Mouse (Mus musculus): ENCODE results near the gene Tmem132a.

Gene Tmem132a

DNA sequence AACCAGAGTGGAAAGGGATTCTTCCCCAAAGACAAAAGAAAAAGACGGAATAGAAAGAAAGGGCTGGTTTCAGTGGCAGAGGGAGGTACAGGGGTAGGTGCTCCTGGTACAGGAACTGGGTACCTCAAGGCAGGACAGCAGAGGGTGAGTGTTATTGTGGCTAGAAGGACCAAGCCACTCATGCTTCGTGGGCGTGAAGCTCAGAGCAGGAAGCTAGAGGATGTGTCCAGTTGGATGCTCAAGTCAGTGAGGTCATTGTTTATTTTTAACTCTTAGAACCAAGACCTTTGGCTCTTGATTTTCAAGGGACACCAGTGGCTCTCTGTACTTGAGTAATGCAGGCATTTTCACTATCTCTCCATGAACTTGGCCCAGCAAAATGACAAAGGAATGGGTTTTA lies 37.7 kb downstream of the Tmem132a start:
- DNase-seq (ENCODE audit: low read depth, low spot score): no peak

- DNase-seq (ENCODE audit: low read depth, low spot score): peak; percentile 93
These were observed 38.3 kb downstream of the Tmem132a start for GRCm38 (mm10) chr19:10831424-10831823.

GRCm38 (mm10) chr19:10829436-10830175 lies 40.1 kb downstream of the Tmem132a start, which contains the start of gene Cd6:
Cd6 (minus strand) TSS chr19:10830058.
- DNase-seq (ENCODE audit: low read depth, low spot score): no peak

- DNase-seq (ENCODE audit: low read depth, low spot score): no peak
These were observed 41.4 kb downstream of the Tmem132a start for GRCm38 (mm10) chr19:10828321-10828720.

- DNase-seq (ENCODE audit: low read depth, low spot score): no peak
These were observed 45.7 kb downstream of the Tmem132a start for GRCm38 (mm10) chr19:10824061-10824460.

DNA sequence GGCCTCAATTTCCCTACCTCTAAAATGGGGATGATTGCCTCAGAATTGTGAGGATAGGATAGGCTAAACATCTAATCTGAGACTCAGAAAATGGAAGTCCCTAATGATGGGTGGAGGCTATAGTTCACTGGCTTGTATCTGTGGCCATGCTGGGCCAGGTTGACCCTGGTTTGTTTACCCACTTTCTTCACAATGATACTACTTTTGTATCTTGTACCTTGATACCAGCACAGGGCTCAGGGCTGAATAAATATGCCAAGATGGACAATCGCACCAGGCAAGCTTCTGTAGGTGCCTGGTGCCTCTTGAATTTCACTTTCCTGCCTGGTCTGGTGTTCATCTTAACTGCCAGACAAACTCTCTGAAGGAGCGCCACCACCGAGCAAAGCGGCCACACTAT lies 47.2 kb downstream of the Tmem132a start:
- DNase-seq (ENCODE audit: low read depth, low spot score): no peak

GRCm38 (mm10) chr19:10821319-10821718 lies 48.4 kb downstream of the Tmem132a start:
- DNase-seq (ENCODE audit: low read depth, low spot score): peak; percentile 33

DNA sequence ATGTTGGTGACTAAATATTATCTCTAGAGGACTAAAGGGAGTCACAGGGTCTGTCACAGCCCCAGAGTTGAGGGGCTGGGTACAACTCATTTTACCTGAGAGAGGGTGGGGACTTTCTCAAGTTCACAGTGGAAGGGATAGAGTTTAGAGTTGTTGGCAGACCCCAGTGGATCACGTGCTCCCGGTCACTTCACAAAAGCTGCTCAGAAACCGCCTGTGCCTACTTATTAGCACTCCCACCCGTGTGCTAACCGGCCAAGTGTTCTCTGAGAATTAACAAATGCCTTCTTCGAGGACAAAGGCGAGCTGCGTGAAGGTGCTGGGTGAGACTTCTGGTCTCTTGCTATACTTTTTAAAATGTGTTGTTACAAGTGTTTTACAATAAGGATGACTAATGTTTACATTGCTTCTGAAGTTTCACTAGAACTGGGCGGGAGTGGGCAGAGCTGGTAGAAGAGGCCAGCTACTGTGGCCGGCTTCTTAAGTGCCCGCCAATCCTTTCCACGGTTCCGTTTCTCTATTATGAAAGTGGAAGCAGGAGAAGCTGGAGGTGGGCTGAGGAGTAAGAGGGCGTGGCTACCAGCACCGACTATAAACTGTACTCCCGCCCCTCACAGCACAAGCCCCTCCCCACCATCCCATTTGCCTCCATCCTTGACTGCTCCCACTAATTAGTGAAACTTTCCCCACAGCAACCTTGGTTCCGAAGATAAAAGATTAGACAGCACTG lies 51.4 kb downstream of the Tmem132a start:
- peak; percentile 55 for DNase-seq (ENCODE audit: low read depth, low spot score)

- DNase-seq (ENCODE audit: low read depth, low spot score): no peak
These were observed 53.3 kb downstream of the Tmem132a start for GRCm38 (mm10) chr19:10816462-10816861.

DNA sequence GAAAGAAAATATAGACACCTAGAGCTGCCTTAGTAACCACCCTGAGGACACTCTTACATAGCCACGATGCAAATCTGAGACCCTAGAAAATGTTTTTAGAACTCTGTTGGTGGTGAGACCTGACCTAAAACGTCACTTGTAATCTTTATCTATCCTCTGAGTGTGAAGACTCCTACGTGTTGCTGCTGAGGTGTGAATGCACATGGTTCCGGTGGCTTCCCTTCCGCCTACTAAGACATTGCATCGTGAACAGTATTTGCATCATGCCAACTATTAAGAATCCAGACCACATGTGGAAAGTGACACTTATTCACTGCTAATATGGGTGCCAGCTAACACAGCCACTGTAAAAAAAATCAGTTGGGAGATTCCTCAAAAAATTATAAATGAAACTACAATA lies 53.9 kb downstream of the Tmem132a start:
- no peak for DNase-seq (ENCODE audit: low read depth, low spot score)

DNA sequence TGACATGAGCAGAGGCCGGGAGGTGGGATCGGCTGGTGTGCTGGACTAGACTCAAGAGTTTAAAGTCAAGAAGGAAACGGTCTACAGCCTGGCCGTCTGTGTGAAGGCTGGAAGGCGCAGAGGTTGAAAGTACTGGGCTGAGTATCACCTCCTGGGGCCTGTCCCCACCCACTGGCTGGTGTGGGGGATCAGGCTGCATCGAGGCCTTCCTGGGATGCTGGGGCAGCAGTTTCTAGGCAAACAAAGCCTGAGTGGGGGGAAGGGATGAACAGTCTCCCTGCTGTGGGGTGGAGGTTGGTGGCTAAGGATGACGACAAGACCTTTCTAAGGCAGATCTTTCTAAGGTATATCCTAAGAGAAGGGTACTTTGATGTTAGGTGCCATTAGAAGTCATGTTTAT lies 55.8 kb downstream of the Tmem132a start:
- no peak for DNase-seq (ENCODE audit: low read depth, low spot score)

GRCm38 (mm10) chr19:10813039-10813438 lies 56.7 kb downstream of the Tmem132a start:
- DNase-seq (ENCODE audit: low read depth, low spot score): no peak

DNA sequence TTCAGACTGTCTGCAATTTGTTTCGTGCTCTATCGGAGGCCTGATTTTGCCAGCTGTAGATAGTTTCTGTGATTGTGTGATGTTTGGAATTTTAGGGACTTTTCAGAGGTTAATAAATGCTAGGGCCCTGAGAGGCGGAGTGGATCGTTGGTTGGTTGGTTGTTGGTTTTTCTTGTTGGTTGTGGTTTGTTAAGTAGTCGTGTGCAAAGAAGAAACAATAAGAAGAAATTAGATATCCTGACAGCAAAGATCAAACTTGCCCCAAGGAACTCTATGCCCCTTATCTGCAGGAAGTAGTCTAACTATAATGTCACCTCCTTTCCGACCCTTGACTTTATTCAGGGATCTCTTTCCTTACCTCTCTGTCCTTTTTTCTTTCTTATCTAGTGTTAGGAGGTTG lies 58.3 kb downstream of the Tmem132a start:
- no peak for DNase-seq (ENCODE audit: low read depth, low spot score)

- no peak for DNase-seq (ENCODE audit: low read depth, low spot score)
These were observed 59.6 kb downstream of the Tmem132a start for GRCm38 (mm10) chr19:10810176-10810492.

DNA sequence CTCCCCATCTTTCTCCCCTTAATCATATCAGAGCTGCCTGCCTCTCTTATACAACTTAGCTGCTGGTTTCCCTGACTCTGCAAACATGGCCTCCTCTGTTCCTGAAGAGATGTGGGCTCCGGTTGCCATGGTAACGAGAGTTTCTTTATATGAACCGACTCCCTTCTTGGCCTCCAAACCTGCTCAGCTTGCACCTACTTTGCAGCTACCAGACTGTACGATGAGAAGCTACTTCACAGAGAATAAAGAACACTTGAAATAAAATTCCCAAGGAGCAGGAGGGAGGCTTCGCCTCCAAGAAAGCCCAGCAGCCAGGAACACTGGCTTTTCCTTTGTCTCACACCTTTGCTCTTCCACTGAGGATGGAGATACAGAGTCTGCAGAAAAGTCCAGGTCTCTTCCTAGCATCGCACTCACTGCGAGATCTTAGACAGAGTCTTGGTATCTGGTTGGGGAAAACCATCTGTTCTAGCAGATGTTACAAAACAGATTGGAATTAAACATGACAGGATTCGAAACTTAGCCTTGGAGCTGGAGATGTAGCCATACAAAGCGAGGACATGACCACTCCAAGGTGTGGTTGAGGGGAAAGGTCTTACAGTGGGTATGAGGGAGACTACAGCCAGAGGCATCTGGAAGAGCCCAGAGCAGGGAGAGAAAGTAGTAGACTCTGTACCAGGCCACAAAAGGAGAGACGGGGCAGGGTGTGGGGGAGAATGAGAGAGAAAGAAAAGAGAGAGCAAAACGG lies 60.1 kb downstream of the Tmem132a start:
- peak; percentile 73 for DNase-seq (ENCODE audit: low read depth, low spot score)

DNA sequence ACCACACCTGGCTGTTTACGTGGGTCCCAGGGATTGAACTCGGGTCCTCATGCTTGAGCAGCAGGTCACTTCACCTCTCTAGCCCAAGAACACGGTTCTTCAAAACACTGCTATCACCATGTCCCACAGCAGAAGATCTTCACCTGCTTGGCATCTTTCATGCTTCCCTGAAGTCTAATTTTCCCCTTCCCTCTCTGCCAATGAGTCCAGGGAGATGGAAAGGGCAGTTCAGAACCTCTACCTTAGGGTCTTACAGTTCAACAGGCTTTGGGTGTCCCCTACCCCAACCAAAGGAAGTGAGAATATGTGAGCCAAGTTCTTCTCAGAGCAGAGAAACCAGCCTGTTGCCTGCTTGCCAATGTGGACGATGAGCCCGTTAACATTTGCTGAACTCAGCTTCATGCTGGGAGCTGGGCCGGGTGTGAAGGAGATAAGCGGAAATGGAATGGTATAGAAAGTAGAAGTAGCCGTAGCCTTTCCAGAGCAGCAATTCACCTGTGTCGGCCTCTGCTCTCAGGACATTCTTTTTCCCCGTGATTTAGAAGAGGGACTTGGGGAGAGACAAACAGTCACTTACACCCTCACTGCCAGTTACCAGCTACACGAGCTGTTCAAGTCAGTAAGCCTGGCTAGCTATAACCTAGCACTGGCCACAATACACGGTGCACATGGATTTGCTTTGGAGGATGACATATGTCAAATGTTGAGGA lies 61.1 kb downstream of the Tmem132a start:
- DNase-seq (ENCODE audit: low read depth, low spot score): no peak
